Mouse (Mus musculus) brain, embryonic 14.5 days (tissue): ENCODE measurements around the gene Mctp1. TPM values are rescaled to one million over a fixed set of nuclear protein-coding genes. Genes with fewer than 3 reads are reported as not detected.

Source experiments
- DNase-seq: peaks from one replicate; pipeline ENCODE4 v3.0.0-alpha.2; 2011; ENCODE audit warnings: low read depth
- CTCF ChIP-seq: fragments of 200-500 bp; IDR thresholded peaks from 2 replicates; pipeline ENCODE4 v1.5.1; 2012; ENCODE audit warnings: inconsistent platforms, mild to moderate bottlenecking, moderate library complexity, borderline replicate concordance; ENCODE audit not compliant: insufficient read depth, insufficient read length; ENCODE audit errors: extremely low read depth
- POLR2A ChIP-seq: fragments of 200-500 bp; IDR thresholded peaks from 2 replicates; pipeline ENCODE4 v1.6.1; 2012; ENCODE audit warnings: mild to moderate bottlenecking, inconsistent platforms, borderline replicate concordance; ENCODE audit not compliant: poor library complexity, insufficient read depth, insufficient read length, severe bottlenecking; ENCODE audit errors: extremely low read depth
- polyA plus RNA-seq: library from polyadenylated mRNA; depleted of rRNA; stranded (reverse); fragments of >200 nt; gene quantifications from 2 replicates; pipeline ENCODE4 v1.2.3, GENCODE M21; 2012

Gene Mctp1
- polyA plus RNA-seq, 1 experiment: 2.9 TPM

- no peak for DNase-seq
- TF ChIP-seq POLR2A (no peak), CTCF (no peak)
Observed at GRCm38 (mm10) chr13:76854306-76854705, 470.0 kb downstream of the Mctp1 start.

- TF ChIP-seq POLR2A: no peak
- no peak for TF ChIP-seq CTCF
- no peak for DNase-seq
Observed at GRCm38 (mm10) chr13:76855021-76855420, 470.7 kb downstream of the Mctp1 start.

GRCm38 (mm10) chr13:76857024-76857423 lies 472.7 kb downstream of the Mctp1 start:
- peak; percentile 53 for DNase-seq
- no peak for TF ChIP-seq POLR2A
- no peak for TF ChIP-seq CTCF

- peak; percentile 41 for DNase-seq
- TF ChIP-seq CTCF: no peak
- TF ChIP-seq POLR2A: no peak
Observed at GRCm38 (mm10) chr13:76858078-76858482, 473.7 kb downstream of the Mctp1 start.

- DNase-seq: no peak
- TF ChIP-seq CTCF (no peak), POLR2A (no peak)
Observed at GRCm38 (mm10) chr13:76870291-76870690, 486.0 kb downstream of the Mctp1 start.

GRCm38 (mm10) chr13:76877887-76878763 lies 493.8 kb downstream of the Mctp1 start:
- TF ChIP-seq POLR2A (no peak), CTCF (no peak)
- no peak for DNase-seq

- TF ChIP-seq CTCF: no peak
- TF ChIP-seq POLR2A: no peak
- peak; percentile 25 for DNase-seq
Observed at GRCm38 (mm10) chr13:76879008-76879407, 494.7 kb downstream of the Mctp1 start.

- DNase-seq: peak; percentile 62
- TF ChIP-seq CTCF (no peak), POLR2A (no peak)
Observed at GRCm38 (mm10) chr13:76884517-76885092, 500.3 kb downstream of the Mctp1 start.

DNA sequence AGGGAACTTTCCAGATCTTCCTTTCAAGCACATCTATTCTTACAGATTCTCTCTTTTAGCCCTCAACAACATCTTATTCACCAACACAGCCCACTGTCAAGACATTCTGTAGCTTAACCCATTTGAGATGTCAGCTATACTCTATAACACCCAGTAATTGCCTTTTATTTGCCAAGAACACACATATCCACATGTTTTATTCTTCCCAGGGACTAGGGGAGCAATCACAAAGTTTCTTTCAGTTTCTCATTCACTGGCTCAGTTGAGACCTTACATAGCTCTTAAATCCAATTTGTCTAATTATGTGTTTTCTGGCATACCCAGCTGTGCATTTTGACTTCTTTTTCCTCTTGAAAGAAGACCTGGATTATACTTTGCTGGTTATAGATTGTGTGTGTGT lies 508.7 kb downstream of the Mctp1 start:
- DNase-seq: no peak
- TF ChIP-seq POLR2A (no peak), CTCF (no peak)

GRCm38 (mm10) chr13:76895770-76896456 lies 511.6 kb downstream of the Mctp1 start:
- no peak for DNase-seq
- TF ChIP-seq CTCF: no peak
- TF ChIP-seq POLR2A: no peak

- DNase-seq: no peak
- TF ChIP-seq CTCF (no peak), POLR2A (no peak)
Observed at GRCm38 (mm10) chr13:76896457-76896790, 512.1 kb downstream of the Mctp1 start.
